Mouse (Mus musculus) liver, embryonic 14.5 days (tissue): Measurements from ENCODE around the gene Cdca3.

Experiments
- CTCF ChIP-seq: IDR thresholded peaks from 2 replicates; pipeline ENCODE4 v1.5.1; 2016; ENCODE audit warnings: antibody characterized with exemption, low read depth, control low read depth
- EP300 ChIP-seq: IDR thresholded peaks from 2 replicates; pipeline ENCODE4 v1.6.1; 2016; ENCODE audit warnings: antibody characterized with exemption, low read depth

DNA sequence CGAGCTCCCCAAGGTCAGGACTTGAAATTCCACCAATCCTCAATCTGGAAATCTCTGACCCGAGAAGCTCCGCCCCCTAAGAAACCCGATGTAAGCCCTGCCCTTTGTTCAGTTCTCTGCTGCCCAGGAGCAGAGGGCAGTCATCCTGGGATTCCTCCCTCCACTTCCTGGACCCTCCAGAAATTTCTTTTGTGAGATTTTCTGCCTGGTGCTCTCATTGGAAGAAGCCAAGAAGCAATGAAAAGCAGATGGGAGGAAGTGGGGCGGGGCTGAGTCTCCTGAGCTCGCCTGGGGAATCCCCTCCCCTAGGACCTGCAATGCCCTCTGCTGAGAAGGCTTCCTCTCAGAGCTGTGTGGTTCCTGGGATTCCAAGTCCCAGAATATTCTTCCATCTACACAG is 46.9 kb upstream of the Cdca3 start:
- TF ChIP-seq CTCF (no peak), EP300 (no peak)
